Mouse (Mus musculus): ENCODE results near the gene Ankrd23. TPM values are rescaled to one million over a fixed set of nuclear protein-coding genes. Genes with fewer than 3 reads are reported as not detected.
A peak's percentile ranks its signal among the peaks of the same experiment; 100 is the strongest.

Ankrd23 gene
- total RNA-seq, 2 experiments from 2014 or later, result 6.1 to 7.5 TPM

- DNase-seq (ENCODE audit: low spot score in 2 of 2), result no peak
Measured at GRCm38 (mm10) chr1:36523332-36524013, 13.2 kb downstream of the Ankrd23 start.

- DNase-seq (ENCODE audit: low spot score in 2 of 2), result no peak
Measured at GRCm38 (mm10) chr1:36522210-36522609, 14.5 kb downstream of the Ankrd23 start.

GRCm38 (mm10) chr1:36519626-36520025, 17.1 kb downstream of the Ankrd23 start:
- DNase-seq (ENCODE audit: low spot score in 2 of 2), result no peak

GRCm38 (mm10) chr1:36518259-36518658, 18.4 kb downstream of the Ankrd23 start:
- DNase-seq (ENCODE audit: low spot score in 2 of 2), result no peak

GRCm38 (mm10) chr1:36513718-36514117, 23.0 kb downstream of the Ankrd23 start:
- DNase-seq (ENCODE audit: low spot score in 2 of 2), result peak in 1 of 2 experiments; percentile 49

GRCm38 (mm10) chr1:36513310-36513709, 23.4 kb downstream of the Ankrd23 start:
- peak in 1 of 2 experiments; percentile 70 for DNase-seq (ENCODE audit: low spot score in 2 of 2)

GRCm38 (mm10) chr1:36512966-36513280, 23.8 kb downstream of the Ankrd23 start:
- DNase-seq (ENCODE audit: low spot score in 2 of 2), result no peak

GRCm38 (mm10) chr1:36512089-36512965, 24.4 kb downstream of the Ankrd23 start:
- DNase-seq (ENCODE audit: low spot score in 2 of 2), result peak; percentile 55 to 60

GRCm38 (mm10) chr1:36511289-36512021, 25.2 kb downstream of the Ankrd23 start, which contains the start of gene Cnnm3:
TSS of gene Cnnm3 (plus strand) at chr1:36511867.
- peak; percentile 99 for DNase-seq (ENCODE audit: low spot score in 2 of 2)

- no peak for DNase-seq (ENCODE audit: low spot score in 2 of 2)
Measured at GRCm38 (mm10) chr1:36508238-36508637, 28.4 kb downstream of the Ankrd23 start.

GRCm38 (mm10) chr1:36501261-36501660, 35.4 kb downstream of the Ankrd23 start:
- peak; percentile 58 to 71 for DNase-seq (ENCODE audit: low spot score in 2 of 2)

- DNase-seq (ENCODE audit: low spot score in 2 of 2), result no peak
Measured at GRCm38 (mm10) chr1:36497312-36497711, 39.4 kb downstream of the Ankrd23 start.

- no peak for DNase-seq (ENCODE audit: low spot score in 2 of 2)
Measured at GRCm38 (mm10) chr1:36496719-36497118, 40.0 kb downstream of the Ankrd23 start.

- no peak for DNase-seq (ENCODE audit: low spot score in 2 of 2)
Measured at GRCm38 (mm10) chr1:36493299-36493698, 43.4 kb downstream of the Ankrd23 start.

- no peak for DNase-seq (ENCODE audit: low spot score in 2 of 2)
Measured at GRCm38 (mm10) chr1:36492416-36493139, 44.1 kb downstream of the Ankrd23 start.

GRCm38 (mm10) chr1:36489661-36490060, 47.0 kb downstream of the Ankrd23 start:
- DNase-seq (ENCODE audit: low spot score in 2 of 2), result no peak

- DNase-seq (ENCODE audit: low spot score in 2 of 2), result no peak
Measured at GRCm38 (mm10) chr1:36487111-36487510, 49.6 kb downstream of the Ankrd23 start.

GRCm38 (mm10) chr1:36485080-36485479, 51.6 kb downstream of the Ankrd23 start:
- no peak for DNase-seq (ENCODE audit: low spot score in 2 of 2)

GRCm38 (mm10) chr1:36483825-36484224, 52.9 kb downstream of the Ankrd23 start:
- DNase-seq (ENCODE audit: low spot score in 2 of 2), result no peak

Measured in layer of hippocampus, postnatal 14 days (tissue).